Mouse (Mus musculus) urinary bladder, adult 18-20 months (tissue): ENCODE data around the gene Traf5.

Experiments used
- DNase-seq, 2 experiments: peaks; one replicate each; pipeline ENCODE4 v3.0.0; 2022; ENCODE audit warnings: low spot score in 2 of 2, mixed read lengths in 2 of 2

The Traf5 gene

GRCm38 (mm10) chr1:192091806-192092772, at the start of gene Traf5:
TSS of gene Traf5 (minus strand) at chr1:192092559.
- DNase-seq = peak; percentile 96

DNA sequence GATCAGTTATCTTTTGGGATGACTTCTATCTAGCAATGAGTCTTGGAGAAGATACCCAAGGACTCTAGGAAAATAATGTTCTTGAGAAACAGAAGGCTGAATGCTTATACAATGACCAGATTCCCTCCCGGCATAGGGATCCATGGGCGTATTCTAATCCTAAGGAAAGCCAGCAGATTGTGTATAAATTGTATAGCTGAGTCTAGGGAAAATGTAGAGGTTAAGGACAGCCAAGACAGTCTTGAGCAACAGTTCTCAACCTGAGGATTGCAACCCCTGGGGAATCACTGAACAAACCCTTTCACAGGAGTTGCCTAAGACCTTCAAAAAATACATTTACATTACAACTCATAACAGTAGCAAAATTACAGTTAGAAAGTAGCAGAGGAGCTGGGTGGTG, 48.0 kb upstream of the Traf5 start:
- DNase-seq = no peak

GRCm38 (mm10) chr1:192137926-192138910, 45.9 kb upstream of the Traf5 start, which contains the start of gene Rcor3:
TSS of gene Rcor3 (minus strand) at chr1:192138062.
- peak; percentile 80 to 91 for DNase-seq

DNA sequence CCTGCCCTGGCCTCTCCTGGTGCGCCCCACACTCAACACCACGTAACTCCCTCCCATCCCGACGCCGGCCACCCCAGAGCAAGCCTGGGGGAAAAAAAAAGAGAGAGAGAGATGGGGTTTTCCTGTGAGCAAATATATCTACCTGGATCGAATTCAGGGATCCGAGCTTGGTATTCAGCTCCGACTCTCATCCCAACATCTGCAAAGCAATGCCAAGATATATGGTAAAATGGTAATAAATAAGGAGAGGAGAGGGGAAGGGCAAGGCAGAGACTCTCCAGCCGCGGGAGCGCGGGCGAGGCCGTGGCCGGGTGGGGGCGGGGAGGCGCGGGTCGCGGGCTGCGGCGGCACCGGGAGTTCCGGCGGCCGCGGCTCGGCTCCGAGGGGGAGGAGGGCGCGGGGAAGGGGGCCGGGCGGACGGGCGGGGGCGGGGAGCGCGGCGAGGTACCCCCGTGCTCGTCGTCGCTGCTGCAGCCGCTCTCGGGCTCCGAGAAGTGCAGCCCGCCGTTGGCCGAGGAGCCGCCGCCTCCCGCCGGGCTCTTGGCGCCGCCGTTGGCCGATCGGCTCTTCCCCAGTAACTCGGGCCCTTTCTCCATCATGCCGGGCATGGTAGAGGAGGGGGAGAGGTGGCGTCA, 45.0 kb upstream of the Traf5 start:
- DNase-seq = peak in 1 of 2 experiments; percentile 47

DNA sequence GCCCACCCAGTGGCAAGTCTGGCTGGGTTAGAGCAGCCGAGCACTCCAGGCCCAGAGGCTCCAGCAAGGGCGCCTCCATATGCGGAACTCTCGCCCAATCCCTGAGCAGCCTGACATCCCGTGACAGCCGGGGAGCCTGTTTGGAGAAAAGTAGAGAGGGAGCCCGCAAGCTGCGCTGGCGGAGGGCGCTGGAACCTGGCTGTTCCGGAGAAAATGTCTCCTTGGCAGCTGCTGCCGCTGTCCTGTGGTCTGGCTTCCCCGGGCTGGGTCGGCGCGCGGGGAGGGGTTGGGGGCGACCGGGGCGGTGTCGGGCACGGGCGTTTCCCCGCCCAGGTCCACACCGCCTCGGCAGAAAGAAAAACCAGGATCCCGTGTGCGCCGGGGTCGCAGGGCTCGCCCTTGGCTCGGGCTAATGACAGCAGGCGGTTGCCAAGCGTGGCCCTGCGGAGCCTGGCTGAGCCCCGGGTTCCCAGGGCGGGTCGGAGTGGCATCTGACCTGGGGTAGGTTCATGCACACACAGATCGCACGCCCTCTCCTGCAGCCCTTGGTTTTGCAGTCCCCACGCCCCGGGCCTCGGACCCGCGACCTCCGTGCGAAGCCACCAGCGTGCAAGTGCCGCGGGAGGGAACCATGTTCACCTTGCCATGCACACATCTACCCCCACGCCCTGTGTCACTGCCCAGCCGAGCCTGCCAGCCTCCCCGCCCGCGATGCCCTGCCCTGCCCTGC, 44.4 kb upstream of the Traf5 start:
- peak; percentile 64 to 71 for DNase-seq

GRCm38 (mm10) chr1:192130202-192130601, 37.8 kb upstream of the Traf5 start:
- no peak for DNase-seq

DNA sequence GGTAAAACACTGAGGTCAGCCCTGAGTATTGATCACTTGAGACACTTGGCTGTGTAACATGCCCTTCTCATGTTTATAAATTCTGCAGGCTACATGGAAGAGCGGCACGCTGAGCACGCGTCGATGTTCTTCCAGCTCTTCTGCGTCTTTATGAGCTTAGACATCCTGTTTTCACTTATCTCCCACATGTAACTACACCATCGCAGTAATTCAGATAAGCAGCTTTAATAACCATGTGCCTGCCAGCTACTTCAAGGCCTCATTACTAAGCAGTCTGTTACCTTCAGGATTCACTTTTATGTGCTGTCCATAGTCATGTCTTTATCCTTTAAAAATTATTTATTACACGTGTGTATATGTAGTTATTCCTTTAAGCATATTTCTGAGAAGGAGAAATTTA, 36.0 kb upstream of the Traf5 start:
- no peak for DNase-seq

DNA sequence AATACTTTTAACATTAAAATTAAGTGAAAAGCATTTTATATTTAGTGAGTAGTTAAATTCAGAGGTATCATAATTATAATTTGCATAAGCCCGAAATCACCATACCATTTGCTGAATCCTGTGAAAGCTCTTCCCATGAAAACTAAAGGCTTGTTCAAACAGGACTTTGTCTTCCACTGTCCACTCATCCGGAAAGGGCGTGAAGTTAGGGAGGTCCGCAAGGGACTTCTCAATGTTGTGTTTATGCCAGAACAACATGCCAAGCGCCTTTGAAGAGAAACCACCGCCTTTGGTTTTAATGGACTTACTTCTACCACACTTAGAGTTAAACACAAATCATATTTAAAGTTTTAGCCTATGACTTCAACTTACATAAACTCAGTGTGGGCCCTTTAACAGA, 33.4 kb upstream of the Traf5 start:
- DNase-seq = no peak

DNA sequence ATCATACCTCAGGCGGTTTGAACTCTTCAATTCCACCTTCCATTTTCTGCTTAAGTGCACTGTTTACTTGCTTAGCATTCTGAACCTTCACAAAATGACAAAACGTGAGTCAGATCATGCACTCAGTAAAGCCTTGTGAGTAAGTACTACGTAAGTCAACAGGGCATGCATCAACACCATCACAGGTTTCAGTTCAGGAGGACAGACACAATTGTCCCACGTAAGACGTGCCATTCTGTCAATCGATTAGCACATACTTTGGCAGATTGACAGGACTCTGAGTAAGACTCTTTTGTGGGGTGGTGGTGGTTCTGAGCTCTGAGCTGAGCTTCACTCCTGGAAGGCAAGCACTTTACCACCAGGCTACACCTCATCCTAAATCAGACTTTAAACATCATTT, 23.9 kb upstream of the Traf5 start:
- no peak for DNase-seq

DNA sequence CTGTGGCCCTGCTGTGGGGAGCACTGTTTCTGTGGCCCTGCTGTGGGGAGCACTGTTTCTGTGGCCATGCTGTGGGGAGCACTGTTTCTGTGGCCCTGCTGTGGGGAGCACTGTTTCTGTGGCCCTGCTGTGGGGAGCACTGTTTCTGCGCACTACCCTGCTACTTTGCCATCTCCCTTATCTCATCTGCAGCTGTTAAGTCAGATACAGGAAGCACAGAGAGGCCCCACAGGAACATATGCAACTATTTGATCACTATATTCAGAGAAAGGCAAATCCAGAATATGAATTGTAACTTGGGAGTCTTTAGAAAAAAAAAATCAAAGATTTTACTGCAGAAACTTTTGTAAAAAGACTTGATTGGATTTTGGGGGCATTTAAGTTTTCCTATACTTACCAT, 23.0 kb upstream of the Traf5 start:
- no peak for DNase-seq

GRCm38 (mm10) chr1:192109169-192109568, 16.8 kb upstream of the Traf5 start:
- DNase-seq = no peak

- no peak for DNase-seq
These were observed 15.0 kb upstream of the Traf5 start for GRCm38 (mm10) chr1:192107352-192107751.

- DNase-seq = no peak
These were observed 13.6 kb upstream of the Traf5 start for GRCm38 (mm10) chr1:192105902-192106389.

- no peak for DNase-seq
These were observed 11.7 kb upstream of the Traf5 start for GRCm38 (mm10) chr1:192104021-192104420.

DNA sequence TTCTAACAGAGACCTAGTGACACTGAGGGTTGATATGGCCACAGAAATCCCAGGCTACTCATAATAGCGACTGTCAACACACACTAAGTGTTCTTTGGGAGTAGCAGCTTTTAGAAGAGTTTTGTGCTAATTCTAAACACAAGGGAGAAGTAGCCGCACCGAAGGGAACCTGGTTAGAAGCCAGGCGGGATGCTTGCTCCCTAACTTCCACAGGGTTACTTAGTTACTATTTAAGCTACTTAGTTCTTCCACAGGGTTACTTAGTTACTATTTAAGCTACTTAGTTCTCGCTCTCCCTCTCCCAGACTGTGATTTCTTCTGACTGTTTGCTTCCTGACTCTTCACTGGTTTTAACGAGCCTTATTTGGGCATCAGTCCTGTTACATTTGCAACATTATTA, 10.8 kb upstream of the Traf5 start:
- DNase-seq = no peak

DNA sequence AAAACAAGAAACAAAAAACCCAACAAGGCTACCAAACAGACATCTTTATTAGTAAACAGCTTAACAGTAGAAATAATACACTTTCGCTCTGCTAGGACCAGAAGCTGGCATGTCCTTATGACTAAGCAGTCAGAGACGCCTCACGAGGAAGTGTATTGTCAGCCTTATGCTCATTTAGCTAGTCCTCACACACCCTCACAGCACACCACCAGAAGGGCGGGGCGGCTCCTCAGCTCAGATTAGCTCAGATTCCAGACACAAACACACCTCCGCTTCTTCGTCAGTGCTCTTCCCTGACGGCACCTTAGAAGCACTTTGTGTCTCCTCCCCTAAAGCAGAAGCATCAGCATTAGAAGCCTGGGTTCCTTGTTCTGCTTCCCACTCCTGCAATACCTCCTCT, 9.0 kb upstream of the Traf5 start:
- DNase-seq = no peak

DNA sequence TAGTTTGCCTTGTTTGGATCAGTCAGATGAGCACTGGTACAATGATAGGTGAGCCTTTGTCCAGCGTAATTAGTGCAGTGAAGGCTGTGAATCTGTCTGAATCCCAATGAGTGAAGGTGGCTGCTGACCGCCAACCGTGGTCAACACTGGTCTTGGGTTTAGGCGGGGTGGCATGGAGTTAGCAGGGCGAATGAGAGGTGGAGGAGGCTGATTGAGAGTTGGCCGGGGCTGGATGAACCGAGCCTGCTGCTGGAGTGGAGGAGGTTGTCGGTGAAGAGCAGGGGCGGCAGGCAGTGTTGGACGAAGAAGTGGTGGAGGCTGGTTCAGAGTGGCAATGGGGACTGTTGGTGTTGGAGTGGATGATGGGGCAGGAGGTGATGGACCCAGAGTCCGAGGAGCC, 8.4 kb upstream of the Traf5 start:
- no peak for DNase-seq

DNA sequence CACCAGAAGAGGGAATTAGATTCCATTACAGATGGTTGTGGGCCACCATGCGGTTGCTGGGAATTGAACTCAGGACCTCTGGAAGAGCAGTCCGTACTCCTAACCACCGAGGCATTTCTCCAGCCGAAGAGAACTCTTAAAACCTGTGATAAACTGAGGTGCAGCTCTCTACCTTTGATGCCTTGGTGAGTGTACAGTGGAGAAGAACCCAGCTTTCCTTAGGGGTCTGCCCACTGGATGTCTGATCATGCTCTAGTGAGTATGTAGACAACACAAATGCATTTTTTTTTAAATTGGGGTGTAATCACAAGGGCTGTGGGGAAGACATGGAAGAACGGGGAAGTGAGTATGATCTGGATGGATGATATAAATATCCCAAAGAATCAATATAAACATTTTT, 3.3 kb upstream of the Traf5 start:
- no peak for DNase-seq

- DNase-seq = no peak
These were observed 2.3 kb upstream of the Traf5 start for GRCm38 (mm10) chr1:192094451-192095170.
